Mouse (Mus musculus): ENCODE results near the gene Cmbl. TPM values are rescaled to one million over a fixed set of nuclear protein-coding genes. Genes with fewer than 3 reads are reported as not detected.

The Cmbl gene
- polyA plus RNA-seq, 2 experiments: 5.5 to 6.8 TPM

DNA sequence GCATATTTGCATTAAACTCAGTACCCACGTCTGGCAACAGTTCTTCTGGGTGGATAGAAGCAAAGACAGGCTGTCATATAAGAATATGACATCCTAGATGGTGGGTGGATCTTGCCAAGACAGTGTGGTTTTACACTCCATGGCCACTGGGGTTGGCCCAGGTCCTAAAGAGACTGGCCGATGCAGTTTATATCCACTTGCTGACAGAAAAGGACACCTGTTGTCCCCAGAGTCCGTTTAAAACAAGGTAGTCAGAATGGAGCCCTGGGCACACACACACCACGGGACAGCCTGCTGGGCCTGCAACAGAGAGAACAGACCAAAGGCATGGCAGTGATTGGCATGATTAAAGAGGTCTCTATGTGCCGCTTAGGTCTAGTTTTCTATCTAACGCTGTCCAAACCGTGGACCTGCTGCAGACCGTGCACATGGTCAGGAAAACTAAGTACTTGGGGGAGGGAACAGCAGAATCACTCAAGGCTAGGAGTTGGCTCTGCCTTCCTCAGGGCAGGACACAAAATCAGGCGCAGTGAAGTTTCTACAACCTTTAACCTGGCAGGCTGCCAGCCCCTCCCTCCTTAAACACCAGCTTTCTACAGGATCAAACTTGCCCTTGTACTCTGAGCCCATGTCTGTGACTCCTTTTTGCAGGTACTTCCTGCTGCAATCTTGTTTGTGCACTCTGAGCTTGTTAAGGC is 4.3 kb downstream of the Cmbl start:
- H3K9me3 ChIP-seq (ENCODE audit: control insufficient read depth, low read length): no peaks in the 10 kb centered on the region
- no peak overlapping the region for H3K4me3 ChIP-seq (ENCODE audit: insufficient read depth in 1 of 2, low read depth in 2 of 2, low read length in 2 of 2)
- H3K36me3 ChIP-seq (replicated peaks; ENCODE audit: control insufficient read depth, insufficient read depth, low read depth): no peaks in the 10 kb centered on the region
- 59% methylated on average over 9 of the region's 9 CpGs for WGBS (ENCODE audit: insufficient replicate concordance)
- TF ChIP-seq EP300 (IDR thresholded peaks at IDR 0.05; ENCODE audit: low read depth) (no peak), CTCF (IDR thresholded peaks at IDR 0.05; ENCODE audit: low read depth) (no peak)
- ATAC-seq (ENCODE audit: insufficient read depth): no peak
- H3K9ac ChIP-seq (replicated peaks): no peak overlapping the region
- H3K27ac ChIP-seq: no peak overlapping the region
- no peaks in the 10 kb centered on the region for H3K27me3 ChIP-seq (ENCODE audit: control insufficient read depth, insufficient read depth, low read length)
- peak overlapping the region; percentile 20; the same call in 1 of the 2 replicates for H3K4me2 ChIP-seq (ENCODE audit: low read depth)
- H3K4me1 ChIP-seq (replicated peaks; ENCODE audit: control insufficient read depth in 2 of 2, insufficient read depth in 2 of 2, low read length in 1 of 2): peaks cover 9 to 31% of the 10 kb centered on the region in 2 experiments
- no peak for DNase-seq (ENCODE audit: low read depth in 3 of 3, low spot score in 3 of 3)

DNA sequence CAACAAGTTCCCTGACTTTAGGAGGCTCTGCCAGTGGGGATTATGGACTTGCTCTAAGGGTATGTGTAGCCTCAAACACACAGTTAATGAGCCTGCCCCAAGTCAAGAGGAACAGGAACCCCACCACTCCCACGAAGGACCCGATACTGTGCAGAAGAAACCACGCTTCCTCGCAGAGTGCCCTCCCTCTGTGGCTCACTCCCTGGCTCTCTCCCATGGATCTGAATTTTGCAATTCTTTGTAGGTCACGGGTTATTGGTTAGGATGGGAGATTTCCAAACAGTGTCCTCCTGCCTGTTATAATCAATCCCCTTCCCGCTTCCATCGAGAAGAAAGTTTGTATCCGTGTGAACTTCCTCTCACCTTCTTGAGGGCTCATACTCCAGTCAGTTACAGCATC is 5.8 kb downstream of the Cmbl start:
- H3K9ac ChIP-seq (replicated peaks): no peak overlapping the region
- H3K9me3 ChIP-seq (ENCODE audit: control insufficient read depth, low read length): no peaks in the 10 kb centered on the region
- H3K4me1 ChIP-seq (replicated peaks; ENCODE audit: control insufficient read depth in 2 of 2, insufficient read depth in 2 of 2, low read length in 1 of 2): peaks cover 9 to 31% of the 10 kb centered on the region in 2 experiments
- H3K27me3 ChIP-seq (ENCODE audit: control insufficient read depth, insufficient read depth, low read length): no peaks in the 10 kb centered on the region
- H3K4me3 ChIP-seq (ENCODE audit: insufficient read depth in 1 of 2, low read depth in 2 of 2, low read length in 2 of 2): no peak overlapping the region
- TF ChIP-seq EP300 (IDR thresholded peaks at IDR 0.05; ENCODE audit: low read depth): no peak
- TF ChIP-seq CTCF (IDR thresholded peaks at IDR 0.05; ENCODE audit: low read depth): no peak
- no peaks in the 10 kb centered on the region for H3K36me3 ChIP-seq (replicated peaks; ENCODE audit: control insufficient read depth, insufficient read depth, low read depth)
- no peak overlapping the region for H3K4me2 ChIP-seq (ENCODE audit: low read depth)
- H3K27ac ChIP-seq: no peak overlapping the region
- DNase-seq (ENCODE audit: low read depth in 3 of 3, low spot score in 3 of 3): no peak
- 54% methylated on average over 8 of the region's 8 CpGs for WGBS (ENCODE audit: insufficient replicate concordance)
- no peak for ATAC-seq (ENCODE audit: insufficient read depth)

DNA sequence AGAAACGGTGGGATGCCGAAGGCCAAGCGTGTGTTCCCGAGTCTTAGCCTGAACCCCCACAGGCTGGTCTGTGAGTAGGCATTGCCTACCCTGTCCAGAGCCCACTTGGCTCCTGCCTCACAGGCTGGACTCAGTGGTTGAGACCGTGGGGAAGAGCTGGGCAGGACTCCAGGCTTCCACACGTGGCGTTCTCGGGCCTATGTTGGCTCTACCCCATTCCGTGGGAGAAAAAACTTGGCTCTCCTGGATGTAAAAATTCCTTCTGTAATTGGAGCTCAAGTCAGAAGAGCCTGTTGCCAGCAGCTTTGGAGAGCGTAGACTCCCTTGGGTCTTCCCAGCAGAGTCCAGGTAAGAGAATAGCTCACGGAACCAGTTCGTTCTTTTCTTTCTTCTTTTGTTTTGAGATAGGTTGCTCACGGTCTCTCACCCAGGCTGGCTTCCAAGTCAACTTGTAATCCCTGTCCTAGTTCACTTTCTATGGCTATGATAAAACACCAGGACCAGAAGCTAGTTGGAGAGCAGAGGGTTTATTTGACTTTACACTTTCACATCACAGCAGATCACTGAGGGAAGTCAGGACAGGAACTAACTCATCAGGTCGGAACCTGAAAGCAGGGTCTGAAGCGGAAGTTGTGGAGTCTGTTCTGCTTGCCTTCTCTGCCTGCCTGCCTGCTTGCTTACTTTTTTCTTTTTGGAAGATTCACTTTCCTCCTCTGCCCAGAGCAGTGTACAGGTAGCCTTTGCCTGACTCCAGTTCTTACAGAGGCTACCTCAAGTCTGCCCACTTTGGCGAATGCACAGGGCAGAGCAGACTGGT is 6.9 kb downstream of the Cmbl start:
- H3K9ac ChIP-seq (replicated peaks): no peak overlapping the region
- peaks cover 9 to 30% of the 10 kb centered on the region in 2 experiments for H3K4me1 ChIP-seq (replicated peaks; ENCODE audit: control insufficient read depth in 2 of 2, insufficient read depth in 2 of 2, low read length in 1 of 2)
- TF ChIP-seq EP300 (IDR thresholded peaks at IDR 0.05; ENCODE audit: low read depth) (no peak), CTCF (IDR thresholded peaks at IDR 0.05; ENCODE audit: low read depth) (no peak)
- no peaks in the 10 kb centered on the region for H3K36me3 ChIP-seq (replicated peaks; ENCODE audit: control insufficient read depth, insufficient read depth, low read depth)
- no peaks in the 10 kb centered on the region for H3K27me3 ChIP-seq (ENCODE audit: control insufficient read depth, insufficient read depth, low read length)
- no peak overlapping the region for H3K27ac ChIP-seq
- 75% methylated on average over 16 of the region's 16 CpGs for WGBS (ENCODE audit: insufficient replicate concordance)
- H3K9me3 ChIP-seq (ENCODE audit: control insufficient read depth, low read length): no peaks in the 10 kb centered on the region
- DNase-seq (ENCODE audit: low read depth in 3 of 3, low spot score in 3 of 3) (no peak), ATAC-seq (ENCODE audit: insufficient read depth) (no peak)
- no peak overlapping the region for H3K4me2 ChIP-seq (ENCODE audit: low read depth)
- no peak overlapping the region for H3K4me3 ChIP-seq (ENCODE audit: insufficient read depth in 1 of 2, low read depth in 2 of 2, low read length in 2 of 2)

DNA sequence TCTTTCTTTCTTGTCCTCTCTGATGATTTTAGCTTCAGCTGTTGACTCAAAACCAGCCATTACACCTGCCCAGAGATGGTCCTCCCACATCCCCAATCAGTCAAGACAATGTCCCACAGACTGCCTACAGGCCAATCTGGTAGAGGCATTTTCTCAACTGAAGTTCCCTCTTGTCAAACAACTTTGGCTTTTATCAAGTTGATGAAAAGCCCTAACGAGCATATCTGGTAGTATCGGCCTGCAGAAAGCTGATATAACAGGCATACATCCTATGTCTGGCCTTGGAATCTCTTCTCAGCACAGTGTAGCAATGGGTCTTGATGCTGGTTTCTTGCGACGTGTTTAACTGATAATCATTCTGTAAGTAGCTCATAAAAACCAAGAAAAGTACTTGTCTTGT is 8.1 kb downstream of the Cmbl start:
- ATAC-seq (ENCODE audit: insufficient read depth): peak; percentile 83
- H3K4me2 ChIP-seq (ENCODE audit: low read depth): no peak overlapping the region
- H3K4me3 ChIP-seq (ENCODE audit: insufficient read depth in 1 of 2, low read depth in 2 of 2, low read length in 2 of 2): no peak overlapping the region
- no peaks in the 10 kb centered on the region for H3K27me3 ChIP-seq (ENCODE audit: control insufficient read depth, insufficient read depth, low read length)
- no peak overlapping the region; the same call in 1 of the 2 replicates for H3K27ac ChIP-seq
- peaks cover 9 to 28% of the 10 kb centered on the region in 2 experiments for H3K4me1 ChIP-seq (replicated peaks; ENCODE audit: control insufficient read depth in 2 of 2, insufficient read depth in 2 of 2, low read length in 1 of 2)
- peak in 1 of 3 experiments; percentile 28 for DNase-seq (ENCODE audit: low read depth in 3 of 3, low spot score in 3 of 3)
- no peak overlapping the region for H3K9ac ChIP-seq (replicated peaks)
- WGBS (ENCODE audit: insufficient replicate concordance): 17% methylated on average over 4 of the region's 4 CpGs
- no peaks in the 10 kb centered on the region for H3K36me3 ChIP-seq (replicated peaks; ENCODE audit: control insufficient read depth, insufficient read depth, low read depth)
- no peak for TF ChIP-seq CTCF (IDR thresholded peaks at IDR 0.05; ENCODE audit: low read depth)
- TF ChIP-seq EP300 (IDR thresholded peaks at IDR 0.05; ENCODE audit: low read depth): peak; percentile 80
- H3K9me3 ChIP-seq (ENCODE audit: control insufficient read depth, low read length): no peaks in the 10 kb centered on the region

DNA sequence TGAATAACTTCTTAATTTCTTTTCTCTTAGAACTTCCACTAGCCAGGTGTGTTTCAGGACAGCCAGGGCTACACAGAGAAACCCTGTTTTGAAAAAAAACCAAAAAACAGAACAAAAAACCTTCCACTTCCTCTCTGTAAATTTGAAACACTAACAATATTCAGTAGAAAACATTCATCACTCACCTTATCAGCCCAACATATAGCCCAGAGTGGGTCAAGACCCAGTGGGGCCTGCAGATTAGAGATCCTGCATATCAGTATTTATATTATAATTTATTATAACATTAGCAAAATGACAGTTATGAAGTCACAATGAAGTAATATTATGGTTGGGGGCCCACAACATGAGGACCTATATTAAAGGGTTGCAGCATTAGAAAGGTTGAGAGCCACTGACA is 8.5 kb downstream of the Cmbl start:
- no peak overlapping the region for H3K9ac ChIP-seq (replicated peaks)
- no peaks in the 10 kb centered on the region for H3K36me3 ChIP-seq (replicated peaks; ENCODE audit: control insufficient read depth, insufficient read depth, low read depth)
- no peak for TF ChIP-seq EP300 (IDR thresholded peaks at IDR 0.05; ENCODE audit: low read depth)
- TF ChIP-seq CTCF (IDR thresholded peaks at IDR 0.05; ENCODE audit: low read depth): no peak
- no peaks in the 10 kb centered on the region for H3K27me3 ChIP-seq (ENCODE audit: control insufficient read depth, insufficient read depth, low read length)
- DNase-seq (ENCODE audit: low read depth in 3 of 3, low spot score in 3 of 3) (no peak), ATAC-seq (ENCODE audit: insufficient read depth) (peak; percentile 66; the same call in 1 of the 2 replicates)
- H3K9me3 ChIP-seq (ENCODE audit: control insufficient read depth, low read length): no peaks in the 10 kb centered on the region
- H3K4me3 ChIP-seq (ENCODE audit: insufficient read depth in 1 of 2, low read depth in 2 of 2, low read length in 2 of 2): no peak overlapping the region
- H3K27ac ChIP-seq: no peak overlapping the region
- peaks cover 9 to 28% of the 10 kb centered on the region in 2 experiments for H3K4me1 ChIP-seq (replicated peaks; ENCODE audit: control insufficient read depth in 2 of 2, insufficient read depth in 2 of 2, low read length in 1 of 2)
- H3K4me2 ChIP-seq (ENCODE audit: low read depth): no peak overlapping the region

Data from liver, embryonic 14.5 days (tissue).